Mouse (Mus musculus): Measurements from ENCODE around the gene H2-M10.2. TPM values are rescaled to one million over a fixed set of nuclear protein-coding genes. Genes with fewer than 3 reads are reported as not detected.

The H2-M10.2 gene
- polyA plus RNA-seq, 1 experiment, result not detected

DNA sequence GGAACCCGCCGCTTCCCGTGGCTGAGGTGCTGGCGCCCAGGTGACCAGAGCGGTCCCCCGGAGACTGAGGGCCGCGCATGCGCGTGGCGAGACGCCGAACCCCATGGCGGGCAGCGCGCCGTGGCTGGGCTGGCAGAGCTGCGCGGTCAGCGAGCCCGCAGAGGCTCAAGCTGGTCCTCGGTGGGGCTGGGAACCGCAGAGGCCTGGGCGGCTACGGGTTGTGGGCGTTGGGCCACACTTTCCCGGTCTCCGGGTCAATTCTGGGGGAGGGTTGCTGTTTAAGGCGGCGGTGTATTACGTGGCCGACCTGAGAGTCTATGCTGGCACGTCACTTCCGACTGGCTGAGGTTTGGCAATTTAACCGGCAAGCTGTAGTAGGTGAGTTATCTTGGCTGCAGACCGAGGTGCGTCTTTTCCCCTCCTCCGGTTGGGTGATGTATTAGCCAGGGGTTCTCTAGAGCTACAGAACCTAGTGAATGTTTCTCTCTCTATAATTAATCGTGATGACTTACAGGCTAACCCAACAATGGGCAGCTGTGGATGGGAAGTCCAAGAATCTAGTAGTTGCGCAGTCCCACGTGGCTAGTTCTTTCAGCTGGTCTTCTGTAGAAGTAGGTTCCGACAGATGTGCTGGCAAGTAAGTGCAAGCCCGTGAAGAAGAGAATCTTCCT is 14.6 kb downstream of the H2-M10.2 start, which contains the start of gene Trim39:
Gene Trim39 (minus strand): TSS at position 662 of the 671 bp plus-strand sequence.
- peaks cover 9% of the 10 kb centered on the region for H3K36me3 ChIP-seq (ENCODE audit: control insufficient read depth, insufficient read depth, low read length, poor library complexity, severe bottlenecking)
- H3K27ac ChIP-seq (ENCODE audit: insufficient read depth, low read length), result peak within 1 kb of the TSS; percentile 49; the same call in 1 of the 2 replicates
- H3K9me3 ChIP-seq (replicated peaks; ENCODE audit: control insufficient read depth, insufficient read depth, low read length, poor library complexity, severe bottlenecking), result no peaks in the 10 kb centered on the region
- H3K4me1 ChIP-seq (ENCODE audit: control insufficient read depth, insufficient read depth, low read length), result no peaks in the 10 kb centered on the region
- H3K4me3 ChIP-seq (ENCODE audit: low read depth, low read length), result peak within 1 kb of the TSS; percentile 88
- TF ChIP-seq CTCF (IDR thresholded peaks at IDR 0.05; ENCODE audit: low read depth, low read length) (no peak), POLR2A (IDR thresholded peaks at IDR 0.05; ENCODE audit: insufficient read depth, low read length) (no peak), EP300 (IDR thresholded peaks at IDR 0.05; ENCODE audit: insufficient read depth, low read depth, low read length) (no peak)
- H3K27me3 ChIP-seq (ENCODE audit: control insufficient read depth, insufficient read depth, low read length, poor library complexity, severe bottlenecking), result no peaks in the 10 kb centered on the region
- peak within 1 kb of the TSS; percentile 92 for H3K9ac ChIP-seq (ENCODE audit: low read depth, poor library complexity, severe bottlenecking)

DNA sequence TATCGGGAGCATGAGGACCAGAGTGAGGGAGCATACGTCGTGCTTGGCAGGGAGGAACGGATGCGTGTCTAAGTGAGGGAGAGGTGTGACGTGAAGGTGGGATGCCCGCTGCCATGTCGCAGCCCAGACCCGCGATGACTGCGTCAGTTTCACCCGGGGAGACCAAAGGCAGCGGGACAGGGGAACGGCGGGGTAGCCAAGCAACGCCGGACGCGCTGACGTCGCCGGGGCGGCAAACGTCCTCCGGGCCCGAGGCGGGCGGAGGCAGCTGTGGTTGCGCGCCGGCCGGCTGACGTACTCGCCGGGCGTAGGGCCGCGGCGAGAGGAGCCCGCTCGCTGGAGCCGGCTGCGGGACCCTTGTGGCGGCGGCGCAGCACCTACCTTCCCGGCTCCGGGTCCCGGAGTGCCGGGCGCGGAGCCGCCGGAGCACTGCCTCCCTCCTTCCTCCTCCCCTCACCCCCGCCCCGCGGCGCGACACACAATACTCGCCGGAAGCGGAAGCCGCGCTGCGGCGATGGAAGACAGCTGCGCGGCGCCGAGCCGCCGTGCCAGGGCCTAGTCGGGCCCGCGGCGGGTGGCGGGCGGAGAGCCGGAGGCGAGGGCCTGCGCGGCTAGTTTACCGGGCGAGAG is 15.2 kb downstream of the H2-M10.2 start:
- H3K4me1 ChIP-seq (ENCODE audit: control insufficient read depth, insufficient read depth, low read length), result no peaks in the 10 kb centered on the region
- H3K9me3 ChIP-seq (replicated peaks; ENCODE audit: control insufficient read depth, insufficient read depth, low read length, poor library complexity, severe bottlenecking), result no peaks in the 10 kb centered on the region
- TF ChIP-seq EP300 (IDR thresholded peaks at IDR 0.05; ENCODE audit: insufficient read depth, low read depth, low read length) (0 out of 2 replicates have a peak, but pooled peaks have one; percentile 6), CTCF (IDR thresholded peaks at IDR 0.05; ENCODE audit: low read depth, low read length) (no peak)
- no peaks in the 10 kb centered on the region for H3K27me3 ChIP-seq (ENCODE audit: control insufficient read depth, insufficient read depth, low read length, poor library complexity, severe bottlenecking)
- H3K9ac ChIP-seq (ENCODE audit: low read depth, poor library complexity, severe bottlenecking), result peak overlapping the region; percentile 92
- H3K4me3 ChIP-seq (ENCODE audit: low read depth, low read length), result peak overlapping the region; percentile 88
- H3K36me3 ChIP-seq (ENCODE audit: control insufficient read depth, insufficient read depth, low read length, poor library complexity, severe bottlenecking), result peaks cover 11% of the 10 kb centered on the region
- H3K27ac ChIP-seq (ENCODE audit: insufficient read depth, low read length), result no peak overlapping the region

DNA sequence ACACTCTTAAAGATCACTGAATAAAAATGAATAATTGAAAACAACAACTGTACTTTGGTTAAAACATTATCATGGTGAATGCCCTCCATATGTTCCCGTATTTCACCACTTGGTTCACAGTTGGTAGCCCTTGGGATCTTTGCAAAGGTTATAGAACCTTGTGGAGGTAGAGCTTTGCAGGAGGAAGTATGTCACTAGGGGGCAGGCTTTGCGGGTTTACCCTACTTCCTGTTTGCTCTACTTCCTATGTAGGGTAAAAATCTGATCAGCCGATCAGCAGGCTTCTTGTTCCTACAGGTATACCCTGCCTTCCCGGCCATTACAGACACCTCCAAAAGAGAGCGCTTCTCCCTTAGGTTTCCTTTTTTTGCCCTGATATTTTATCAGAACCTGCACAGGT is 20.5 kb downstream of the H2-M10.2 start:
- Histone ChIP-seq H3K4me1 (ENCODE audit: control insufficient read depth, insufficient read depth, low read length) (no peaks in the 10 kb centered on the region), H3K27me3 (ENCODE audit: control insufficient read depth, insufficient read depth, low read length, poor library complexity, severe bottlenecking) (no peaks in the 10 kb centered on the region), H3K36me3 (ENCODE audit: control insufficient read depth, insufficient read depth, low read length, poor library complexity, severe bottlenecking) (peaks cover 30% of the 10 kb centered on the region), H3K9ac (ENCODE audit: low read depth, poor library complexity, severe bottlenecking) (no peak overlapping the region; the same call in 1 of the 2 replicates), H3K9me3 (replicated peaks; ENCODE audit: control insufficient read depth, insufficient read depth, low read length, poor library complexity, severe bottlenecking) (no peaks in the 10 kb centered on the region), H3K4me3 (ENCODE audit: low read depth, low read length) (no peak overlapping the region), H3K27ac (ENCODE audit: insufficient read depth, low read length) (peak overlapping the region; percentile 25; the same call in 1 of the 2 replicates)
- TF ChIP-seq POLR2A (IDR thresholded peaks at IDR 0.05; ENCODE audit: insufficient read depth, low read length), result no peak

DNA sequence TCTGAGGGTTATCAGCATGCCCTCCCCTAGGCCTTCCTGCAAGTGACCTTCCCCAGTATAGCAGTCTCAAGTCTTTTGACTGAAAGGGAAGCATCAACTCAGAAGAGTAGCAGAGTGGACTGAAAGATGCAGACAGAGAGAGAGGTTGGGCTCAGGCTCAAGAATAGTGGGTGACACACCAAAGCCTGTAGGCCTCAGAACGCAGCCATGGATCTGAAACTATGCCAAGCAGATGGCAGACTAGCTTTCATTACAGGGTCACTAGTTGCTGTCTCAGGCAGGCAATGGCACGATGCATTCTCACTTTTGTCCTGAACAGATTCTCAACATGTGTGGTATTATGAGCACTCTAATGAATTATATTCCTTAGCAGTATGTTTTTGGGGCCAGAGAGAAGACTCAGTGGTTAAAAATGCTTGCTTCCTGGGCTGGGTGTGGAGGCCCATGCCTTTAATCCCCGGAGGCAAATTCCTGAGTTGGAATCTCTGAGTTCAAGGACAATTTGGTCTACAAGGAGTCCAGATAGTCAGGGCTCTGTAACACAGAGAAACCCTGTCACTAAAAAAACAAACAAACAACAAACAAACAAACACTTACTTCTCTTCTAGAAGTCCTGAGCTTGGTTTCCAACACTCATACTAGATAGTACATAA is 21.9 kb downstream of the H2-M10.2 start:
- Histone ChIP-seq H3K27me3 (ENCODE audit: control insufficient read depth, insufficient read depth, low read length, poor library complexity, severe bottlenecking) (no peaks in the 10 kb centered on the region), H3K36me3 (ENCODE audit: control insufficient read depth, insufficient read depth, low read length, poor library complexity, severe bottlenecking) (peaks cover 33% of the 10 kb centered on the region), H3K9me3 (replicated peaks; ENCODE audit: control insufficient read depth, insufficient read depth, low read length, poor library complexity, severe bottlenecking) (no peaks in the 10 kb centered on the region), H3K4me1 (ENCODE audit: control insufficient read depth, insufficient read depth, low read length) (no peaks in the 10 kb centered on the region), H3K4me3 (ENCODE audit: low read depth, low read length) (no peak overlapping the region), H3K9ac (ENCODE audit: low read depth, poor library complexity, severe bottlenecking) (no peak overlapping the region), H3K27ac (ENCODE audit: insufficient read depth, low read length) (no peak overlapping the region)
- TF ChIP-seq EP300 (IDR thresholded peaks at IDR 0.05; ENCODE audit: insufficient read depth, low read depth, low read length), result no peak
- no peak for TF ChIP-seq CTCF (IDR thresholded peaks at IDR 0.05; ENCODE audit: low read depth, low read length)
- no peak for TF ChIP-seq POLR2A (IDR thresholded peaks at IDR 0.05; ENCODE audit: insufficient read depth, low read length)

DNA sequence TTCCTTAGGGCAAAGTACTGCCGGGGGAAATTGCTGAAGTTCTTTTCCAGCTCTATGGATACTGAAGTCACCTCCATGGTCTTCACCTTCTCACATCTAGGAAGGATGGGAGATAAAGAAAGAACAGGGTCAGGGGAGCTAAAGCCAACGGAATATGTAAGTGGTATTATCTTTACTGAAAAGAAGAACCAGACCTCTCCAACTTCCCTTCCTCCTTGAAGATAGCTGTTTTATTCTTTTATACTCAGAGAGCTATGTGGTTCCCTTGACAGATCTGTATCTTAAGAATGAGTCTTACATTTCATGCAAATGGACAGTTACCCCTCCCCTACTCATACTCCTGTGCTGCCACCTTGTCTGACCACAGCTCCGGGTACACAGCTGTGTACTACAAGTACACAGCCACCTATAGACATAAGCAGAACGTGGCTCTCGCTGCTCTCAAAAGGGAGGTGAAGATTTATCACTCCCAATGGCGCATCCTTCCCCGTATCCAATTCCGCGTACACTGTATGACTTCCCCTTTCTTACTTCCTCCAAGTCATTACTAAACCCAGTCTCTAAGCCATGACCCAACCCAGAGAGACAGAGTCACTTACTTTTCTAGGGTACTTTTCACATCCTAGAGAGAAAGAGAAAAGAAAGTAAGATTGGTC is 24.7 kb downstream of the H2-M10.2 start:
- Histone ChIP-seq H3K9ac (ENCODE audit: low read depth, poor library complexity, severe bottlenecking) (no peak overlapping the region), H3K9me3 (replicated peaks; ENCODE audit: control insufficient read depth, insufficient read depth, low read length, poor library complexity, severe bottlenecking) (no peaks in the 10 kb centered on the region), H3K4me1 (ENCODE audit: control insufficient read depth, insufficient read depth, low read length) (no peaks in the 10 kb centered on the region), H3K4me3 (ENCODE audit: low read depth, low read length) (no peak overlapping the region), H3K27me3 (ENCODE audit: control insufficient read depth, insufficient read depth, low read length, poor library complexity, severe bottlenecking) (no peaks in the 10 kb centered on the region), H3K36me3 (ENCODE audit: control insufficient read depth, insufficient read depth, low read length, poor library complexity, severe bottlenecking) (peaks cover 24% of the 10 kb centered on the region), H3K27ac (ENCODE audit: insufficient read depth, low read length) (no peak overlapping the region)
- TF ChIP-seq CTCF (IDR thresholded peaks at IDR 0.05; ENCODE audit: low read depth, low read length) (no peak), EP300 (IDR thresholded peaks at IDR 0.05; ENCODE audit: insufficient read depth, low read depth, low read length) (no peak), POLR2A (IDR thresholded peaks at IDR 0.05; ENCODE audit: insufficient read depth, low read length) (no peak)
